Mouse (Mus musculus): ENCODE results near the gene Zfp109. TPM values are rescaled to one million over a fixed set of nuclear protein-coding genes. Genes with fewer than 3 reads are reported as not detected.

Zfp109 gene
- polyA plus RNA-seq, 1 experiment from 2014 or later: 6.9 TPM

DNA sequence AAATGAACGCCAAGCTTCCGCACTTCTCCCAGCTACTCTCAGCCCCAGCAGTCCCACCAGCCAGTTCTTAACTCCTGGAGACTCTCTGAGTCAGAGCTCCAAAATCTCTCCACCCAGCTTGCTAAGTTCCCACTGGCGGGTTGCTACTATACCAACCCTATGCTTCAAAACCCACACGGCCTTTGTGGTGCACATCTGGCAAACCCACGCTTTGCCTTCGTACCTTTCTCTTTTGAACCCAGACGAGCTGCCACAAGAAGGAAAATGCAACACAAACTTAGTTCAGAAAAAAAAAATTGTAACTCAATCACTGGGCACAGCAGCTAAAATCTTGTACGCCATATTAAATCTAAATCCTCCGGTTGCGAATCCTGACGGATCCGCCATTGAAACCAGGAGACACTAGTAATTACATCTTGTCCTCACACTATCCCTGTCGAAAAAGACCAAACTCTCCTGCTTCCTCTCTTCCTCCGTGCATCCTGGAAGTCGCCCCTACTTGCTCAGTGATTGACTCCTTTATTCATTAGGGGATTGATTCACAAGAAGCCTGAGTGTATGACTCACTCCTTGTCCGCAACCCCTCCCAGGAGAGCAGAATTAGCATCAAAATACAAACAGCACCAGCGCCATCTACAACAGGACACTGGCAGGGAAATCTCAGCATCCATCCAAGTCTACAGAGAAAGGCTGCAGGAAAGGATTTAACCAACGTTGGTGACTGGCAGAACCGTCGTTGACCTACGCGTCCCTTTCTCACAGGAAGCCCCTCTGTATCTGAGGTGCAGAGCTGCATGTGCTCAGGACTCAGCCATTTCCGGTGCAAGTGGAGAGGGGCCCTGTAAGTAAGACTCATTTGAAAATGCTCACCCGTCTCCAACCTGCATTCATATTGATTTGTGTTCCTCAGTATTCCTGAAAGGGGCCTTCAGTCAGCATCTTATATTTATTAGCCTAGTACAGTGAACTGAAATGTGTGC lies 31.1 kb upstream of the Zfp109 start:
- Histone ChIP-seq H3K4me1 (peaks cover 4% of the 10 kb centered on the region; the same call in 1 of the 2 replicates), H3K9ac (no peak overlapping the region), H3K27ac (no peak overlapping the region), H3K27me3 (no peaks in the 10 kb centered on the region), H3K36me3 (peaks cover 5% of the 10 kb centered on the region), H3K4me2 (replicated peaks) (no peak overlapping the region), H3K4me3 (no peak overlapping the region), H3K9me3 (no peaks in the 10 kb centered on the region)
- WGBS: 77% methylated on average over 24 of the region's 24 CpGs
- no peak for ATAC-seq (ENCODE audit: low FRiP score, low read depth)

DNA sequence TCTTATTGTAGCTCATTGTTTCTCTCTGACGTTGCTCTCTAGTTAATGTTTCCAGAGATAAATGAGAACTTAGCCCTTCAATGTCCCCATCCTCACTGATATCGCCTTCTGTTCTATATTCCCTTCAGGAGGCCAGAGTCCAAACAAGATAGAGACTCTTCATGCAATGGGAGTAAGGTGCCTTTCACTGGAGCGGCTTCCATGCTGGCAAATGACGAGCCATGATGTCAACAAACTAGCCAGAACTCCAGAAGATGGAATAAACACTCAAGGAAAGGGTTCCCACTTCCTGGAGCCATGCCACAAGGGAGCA lies 22.6 kb upstream of the Zfp109 start:
- Histone ChIP-seq H3K4me1 (peaks cover 7% of the 10 kb centered on the region), H3K9ac (no peak overlapping the region), H3K27ac (no peak overlapping the region), H3K4me2 (replicated peaks) (no peak overlapping the region), H3K9me3 (no peaks in the 10 kb centered on the region), H3K4me3 (no peak overlapping the region), H3K27me3 (no peaks in the 10 kb centered on the region), H3K36me3 (peaks cover 37% of the 10 kb centered on the region)
- 88% methylated on average over 4 of the region's 4 CpGs for WGBS
- ATAC-seq (ENCODE audit: low FRiP score, low read depth): no peak

DNA sequence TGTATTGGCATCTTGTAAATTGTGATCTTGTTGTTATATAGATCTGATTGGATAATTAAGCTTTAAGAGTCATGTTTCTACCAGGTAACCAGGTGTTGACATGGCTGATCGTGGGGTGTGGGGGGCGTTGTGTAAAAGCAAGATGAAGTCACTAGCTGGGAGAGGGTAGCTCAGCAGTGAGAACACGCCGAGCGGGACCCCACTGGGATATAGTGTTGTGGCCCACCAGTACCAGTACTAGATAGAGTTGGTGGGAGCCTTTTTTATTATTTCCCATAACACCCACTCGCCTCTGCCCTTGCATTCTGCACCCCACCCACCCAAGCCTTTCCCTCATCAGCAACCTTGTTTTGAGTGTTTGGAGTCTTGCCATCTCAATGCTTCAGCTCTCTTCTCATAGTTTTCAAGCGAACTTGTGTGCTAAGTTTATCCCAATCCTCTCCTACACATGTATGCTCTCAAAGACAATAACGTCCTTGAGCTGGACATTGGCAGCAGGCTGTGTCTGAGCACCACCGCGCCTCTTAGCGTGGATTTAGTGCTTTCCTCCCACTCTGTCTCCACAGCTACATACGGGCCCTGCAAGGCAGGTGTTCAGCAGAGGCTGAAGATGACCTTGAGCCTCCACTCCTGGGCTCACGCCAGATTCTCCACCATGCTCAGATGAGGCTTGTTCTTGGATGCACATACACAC lies 22.1 kb upstream of the Zfp109 start:
- H3K9ac ChIP-seq: no peak overlapping the region

DNA sequence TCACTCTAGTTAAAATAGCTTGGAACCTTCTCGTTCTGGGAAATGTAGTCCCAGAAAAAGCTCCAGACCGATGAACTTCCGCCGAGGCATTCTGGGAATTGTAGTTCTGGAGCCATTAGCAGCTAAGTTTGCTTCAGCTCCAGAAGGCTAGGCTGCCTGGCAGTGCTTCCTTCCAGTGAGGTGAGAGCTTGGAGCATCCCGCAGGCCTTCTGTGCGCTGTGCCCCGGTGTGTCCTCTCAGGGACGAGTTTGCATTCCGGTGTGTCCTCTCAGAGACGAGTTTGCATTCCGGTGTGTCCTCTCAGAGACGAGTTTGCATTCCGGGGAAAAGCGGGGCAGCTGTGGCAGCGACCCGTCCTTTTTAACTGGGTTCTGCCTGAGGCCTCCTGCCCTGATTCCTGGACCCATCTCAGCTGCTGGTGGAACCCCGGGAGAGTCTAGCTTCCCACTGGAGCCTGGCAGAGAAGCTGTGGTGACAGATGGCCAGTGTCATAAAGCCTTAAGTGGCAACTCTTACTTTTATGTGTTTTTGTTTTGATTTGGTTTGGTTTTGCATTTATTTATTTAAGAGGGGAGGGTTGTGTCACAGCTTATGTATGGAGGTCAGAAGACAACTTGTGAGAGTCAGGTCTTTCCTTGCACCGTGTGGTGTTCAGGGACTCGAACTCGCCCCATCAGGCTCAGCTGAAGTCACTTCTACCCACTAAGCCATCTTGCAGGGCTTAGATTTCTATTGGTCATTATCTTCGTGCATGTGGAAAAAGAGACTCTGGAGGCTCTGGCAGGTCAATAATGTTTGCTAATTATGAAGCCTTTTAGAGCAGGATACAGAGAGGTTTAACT lies 17.5 kb upstream of the Zfp109 start, which contains the start of gene Zfp108:
Zfp108 (plus strand) TSS at position 162 of the 842 bp plus-strand sequence.
- peaks cover 16% of the 10 kb centered on the region for H3K36me3 ChIP-seq

More for the DNA sequence above, 22.1 kb upstream of the Zfp109 start:
- no peak for ATAC-seq (ENCODE audit: low FRiP score, low read depth)
- Histone ChIP-seq H3K4me1 (peaks cover 8% of the 10 kb centered on the region), H3K27ac (no peak overlapping the region), H3K27me3 (no peaks in the 10 kb centered on the region), H3K36me3 (peaks cover 37% of the 10 kb centered on the region), H3K4me2 (replicated peaks) (no peak overlapping the region), H3K9me3 (no peaks in the 10 kb centered on the region), H3K4me3 (no peak overlapping the region)
- WGBS: 90% methylated on average over 13 of the region's 13 CpGs

DNA sequence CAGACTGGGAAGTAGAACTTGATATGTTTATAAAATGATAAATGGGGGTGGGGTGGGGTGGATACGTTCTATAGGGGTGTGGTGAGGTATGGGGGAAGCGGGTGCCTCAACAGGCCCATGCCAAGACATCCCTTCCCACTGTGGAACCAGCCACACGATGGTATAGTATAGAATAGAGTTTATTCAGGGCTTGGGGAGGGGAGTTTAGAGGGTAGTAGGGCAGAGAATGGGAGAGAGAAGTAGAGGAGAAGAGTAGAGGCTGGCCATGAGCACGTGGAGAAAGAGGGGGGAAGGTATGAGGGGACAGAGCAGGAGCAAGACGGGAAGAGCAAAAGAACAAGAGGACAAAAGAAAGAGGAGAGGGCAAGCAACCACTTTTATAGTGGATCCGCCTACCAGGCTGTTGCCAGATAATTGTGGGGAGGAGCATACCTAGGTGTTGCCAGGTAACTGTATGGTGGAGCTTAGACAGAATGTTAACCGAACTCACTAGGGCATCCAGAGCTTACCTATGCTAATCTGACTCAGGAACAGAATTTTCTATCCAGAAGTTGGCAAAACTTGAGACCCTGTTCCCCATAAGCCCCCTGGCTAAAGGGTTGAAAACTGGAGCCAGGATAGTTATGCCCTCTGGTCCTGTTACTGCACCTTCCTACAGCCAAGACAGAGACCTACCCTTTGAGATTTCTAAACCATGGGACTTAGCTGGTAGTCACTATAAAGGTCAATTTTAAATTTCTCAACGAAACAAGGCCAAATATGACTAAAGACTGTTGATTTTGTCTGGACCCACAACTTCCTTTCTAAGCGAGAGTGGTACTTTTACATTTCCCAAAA lies 16.6 kb upstream of the Zfp109 start:
- 62% methylated on average over 9 of the region's 9 CpGs for WGBS
- ATAC-seq (ENCODE audit: low FRiP score, low read depth): peak; percentile 57
- H3K27ac ChIP-seq: no peak overlapping the region

More for the DNA sequence above, 17.5 kb upstream of the Zfp109 start, which contains the start of gene Zfp108:
- Histone ChIP-seq H3K27ac (peak within 1 kb of the TSS; percentile 48; the same call in 1 of the 2 replicates), H3K9me3 (no peaks in the 10 kb centered on the region), H3K4me1 (peaks cover 10% of the 10 kb centered on the region), H3K4me2 (replicated peaks) (peak within 1 kb of the TSS; percentile 80), H3K4me3 (peak within 1 kb of the TSS; percentile 62), H3K9ac (peak within 1 kb of the TSS; percentile 78), H3K27me3 (no peaks in the 10 kb centered on the region)
- WGBS: 17% methylated on average over 21 of the region's 21 CpGs
- ATAC-seq (ENCODE audit: low FRiP score, low read depth): peak; percentile 95

DNA sequence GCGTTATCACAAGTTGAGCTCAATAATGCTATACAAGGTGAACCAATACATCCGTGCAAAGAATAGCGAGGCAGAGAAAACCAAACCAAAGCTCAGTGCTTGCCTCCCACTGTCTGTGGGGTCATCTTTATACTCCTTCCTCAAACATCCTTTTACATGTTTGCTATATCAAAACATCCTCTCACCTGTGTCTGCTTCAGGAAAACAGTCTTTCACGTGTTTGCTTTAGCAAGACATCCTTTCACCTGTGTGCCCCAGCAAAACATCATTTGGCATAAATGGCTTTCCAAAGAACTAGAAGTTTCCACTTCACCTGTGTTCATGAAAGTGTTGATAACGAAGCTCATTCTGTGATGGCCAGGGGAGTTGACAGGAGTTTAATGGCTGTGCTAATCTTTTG lies 26.0 kb downstream of the Zfp109 start, which contains the start of gene Zfp111:
Zfp111 (minus strand) TSS at position 101 of the 400 bp plus-strand sequence.
- 82% methylated on average over 5 of the region's 5 CpGs for WGBS
- H3K27ac ChIP-seq: no peak within 1 kb of the TSS
- ATAC-seq (ENCODE audit: low FRiP score, low read depth): no peak
- no peaks in the 10 kb centered on the region; the same call in 1 of the 2 replicates for H3K36me3 ChIP-seq
- peaks cover 8% of the 10 kb centered on the region for H3K4me1 ChIP-seq
- no peak within 1 kb of the TSS for H3K4me2 ChIP-seq (replicated peaks)
- H3K27me3 ChIP-seq: no peaks in the 10 kb centered on the region
- no peak within 1 kb of the TSS for H3K9ac ChIP-seq
- no peaks in the 10 kb centered on the region; the same call in 1 of the 2 replicates for H3K9me3 ChIP-seq
- H3K4me3 ChIP-seq: no peak within 1 kb of the TSS

More for the DNA sequence above, 16.6 kb upstream of the Zfp109 start:
- Histone ChIP-seq H3K9me3 (no peaks in the 10 kb centered on the region), H3K27me3 (no peaks in the 10 kb centered on the region), H3K4me3 (peak overlapping the region; percentile 62), H3K4me2 (replicated peaks) (peak overlapping the region; percentile 80), H3K4me1 (peaks cover 10% of the 10 kb centered on the region), H3K36me3 (peaks cover 12% of the 10 kb centered on the region; the same call in 1 of the 2 replicates), H3K9ac (0 out of 2 replicates have a peak overlapping the region, but pooled peaks have one; percentile 13)

DNA sequence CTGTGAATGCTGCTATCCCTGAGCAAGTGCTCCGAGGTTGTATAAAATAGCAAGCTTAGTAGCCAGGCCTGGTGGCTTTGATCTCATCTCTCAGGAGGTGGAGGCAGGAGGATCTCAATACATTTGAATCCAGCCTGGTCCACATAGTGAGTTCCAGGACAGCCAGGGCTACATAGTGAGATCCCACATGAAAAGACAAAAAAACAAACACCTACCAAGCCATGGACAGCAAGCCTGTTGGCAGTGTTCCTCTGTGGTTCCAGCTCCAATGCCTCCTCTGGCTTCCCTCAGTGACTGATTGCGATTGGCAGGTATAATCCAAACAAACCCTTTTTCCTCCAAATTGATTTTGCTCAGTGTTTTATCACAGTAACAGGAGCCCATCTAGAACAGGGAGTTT lies 27.1 kb downstream of the Zfp109 start:
- H3K27me3 ChIP-seq: no peaks in the 10 kb centered on the region
- H3K36me3 ChIP-seq: peaks cover 9% of the 10 kb centered on the region
- no peak overlapping the region for H3K4me3 ChIP-seq
- no peak overlapping the region for H3K9ac ChIP-seq
- WGBS: 83% methylated on average over 2 of the region's 2 CpGs
- H3K4me2 ChIP-seq (replicated peaks): no peak overlapping the region
- no peaks in the 10 kb centered on the region for H3K9me3 ChIP-seq
- H3K27ac ChIP-seq: no peak overlapping the region
- no peak for ATAC-seq (ENCODE audit: low FRiP score, low read depth)
- peaks cover 8% of the 10 kb centered on the region for H3K4me1 ChIP-seq

DNA sequence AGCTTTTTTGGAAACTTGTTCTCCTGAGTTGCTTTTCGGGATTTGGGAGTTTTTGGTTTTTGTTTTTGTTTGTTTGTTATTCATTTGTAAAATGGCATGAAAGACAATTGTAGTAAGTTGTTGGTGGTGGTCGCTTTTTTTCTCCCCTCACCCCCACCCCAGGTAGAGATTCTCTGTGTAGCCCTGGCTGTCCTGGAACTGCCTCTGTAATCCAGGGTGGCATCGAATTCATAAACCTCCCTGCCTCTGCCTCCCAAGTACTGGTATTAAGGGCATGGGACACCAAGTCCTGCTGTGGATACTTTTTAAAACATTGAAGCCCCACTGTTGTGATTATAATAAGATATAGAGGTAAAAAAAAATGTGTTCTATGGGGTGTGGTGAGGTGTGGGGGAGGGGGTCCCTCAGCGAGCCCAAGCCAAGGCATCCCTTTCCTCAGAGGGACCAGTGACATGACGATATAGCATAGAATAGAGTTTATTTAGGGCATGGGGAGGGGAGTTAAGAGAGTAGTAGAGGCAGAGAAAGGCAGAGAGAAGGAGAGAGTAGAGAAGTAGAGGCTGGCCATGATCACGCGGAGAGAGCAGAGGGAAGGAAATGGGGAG lies 29.0 kb downstream of the Zfp109 start:
- peaks cover 26% of the 10 kb centered on the region for H3K36me3 ChIP-seq
- 58% methylated on average over 7 of the region's 7 CpGs for WGBS
- H3K27me3 ChIP-seq: no peaks in the 10 kb centered on the region
- peaks cover 8% of the 10 kb centered on the region for H3K4me1 ChIP-seq
- H3K4me2 ChIP-seq (replicated peaks): peak overlapping the region; percentile 77
- peak overlapping the region; percentile 66 for H3K4me3 ChIP-seq
- no peak overlapping the region for H3K9ac ChIP-seq
- no peak for ATAC-seq (ENCODE audit: low FRiP score, low read depth)
- H3K27ac ChIP-seq: no peak overlapping the region
- H3K9me3 ChIP-seq: no peaks in the 10 kb centered on the region

DNA sequence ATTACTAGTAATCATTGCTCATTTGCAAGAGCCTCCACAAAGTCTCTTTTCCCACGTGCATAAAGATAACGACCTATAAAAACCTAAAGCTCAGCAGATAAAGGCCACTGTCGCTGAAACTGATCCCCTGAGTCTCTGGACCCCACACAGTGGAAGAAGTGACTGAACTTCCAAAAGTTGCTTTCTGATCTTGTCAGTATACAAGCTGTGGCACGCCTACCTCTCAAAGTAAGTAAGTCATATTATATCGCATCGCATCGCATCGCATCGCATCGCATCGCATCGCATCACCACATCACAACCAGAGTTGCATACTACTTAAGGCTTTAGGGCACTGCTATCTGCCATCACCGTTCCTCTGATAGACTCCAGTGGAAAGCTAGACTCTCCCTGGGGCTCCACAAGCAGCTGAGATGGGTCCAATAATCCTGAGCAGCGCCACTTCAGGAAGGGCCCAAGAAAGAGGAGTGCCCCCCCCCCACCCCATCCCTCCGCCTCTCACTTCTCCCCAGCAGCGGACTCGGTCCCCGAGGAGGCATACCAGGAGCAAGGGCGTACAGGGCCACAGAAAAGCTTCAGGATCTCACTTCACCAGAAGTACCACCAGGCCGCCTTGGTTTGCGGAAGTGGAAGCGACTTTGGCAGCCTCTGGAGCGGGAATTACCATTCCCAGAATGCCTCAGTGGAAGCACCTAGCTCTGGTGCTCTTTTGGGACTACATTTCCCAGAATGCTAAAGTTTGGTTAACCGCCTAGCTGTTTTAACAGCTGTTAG lies 29.7 kb downstream of the Zfp109 start:
- 13% methylated on average over 24 of the region's 24 CpGs for WGBS
- Histone ChIP-seq H3K27ac (peak overlapping the region; percentile 44; the same call in 1 of the 2 replicates), H3K27me3 (no peaks in the 10 kb centered on the region), H3K4me1 (peaks cover 8% of the 10 kb centered on the region), H3K9me3 (no peaks in the 10 kb centered on the region), H3K36me3 (peaks cover 33% of the 10 kb centered on the region), H3K4me2 (replicated peaks) (peak overlapping the region; percentile 77), H3K4me3 (peak overlapping the region; percentile 66), H3K9ac (peak overlapping the region; percentile 89)
- ATAC-seq (ENCODE audit: low FRiP score, low read depth): peak; percentile 92

DNA sequence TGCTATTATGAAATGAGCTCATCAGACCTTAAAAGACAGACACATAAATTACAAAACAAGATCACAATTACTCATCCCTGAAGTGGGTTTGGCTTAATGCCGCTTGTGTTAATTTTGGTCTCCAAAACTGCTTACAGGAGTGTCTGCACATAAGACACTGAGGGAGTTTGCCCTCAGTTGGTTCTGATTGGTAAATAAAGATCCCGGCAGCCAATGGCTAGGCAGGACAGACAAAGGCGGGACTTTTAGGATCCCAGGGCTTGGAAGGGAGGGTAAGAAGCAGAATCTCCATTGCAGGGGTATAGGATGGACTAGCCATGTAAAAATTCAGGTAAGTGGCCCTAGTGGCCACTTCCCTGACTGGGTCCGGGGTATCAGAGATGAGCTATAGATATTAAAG lies 40.4 kb downstream of the Zfp109 start:
- no peak overlapping the region for H3K4me3 ChIP-seq
- H3K4me1 ChIP-seq: no peaks in the 10 kb centered on the region
- WGBS: 94% methylated on average over 4 of the region's 4 CpGs
- H3K4me2 ChIP-seq (replicated peaks): no peak overlapping the region
- H3K27ac ChIP-seq: no peak overlapping the region
- peaks cover 24% of the 10 kb centered on the region for H3K9me3 ChIP-seq
- H3K36me3 ChIP-seq: peaks cover 75% of the 10 kb centered on the region
- no peak overlapping the region for H3K9ac ChIP-seq
- no peaks in the 10 kb centered on the region for H3K27me3 ChIP-seq
- ATAC-seq (ENCODE audit: low FRiP score, low read depth): no peak

Data from limb, embryonic 13.5 days (tissue).